In genomic region chr13:45931215-45931614, GRCm38 (mm10) we compare ENCODE assay signal across 25 mouse cellular contexts. TPM values are rescaled to one million over a fixed set of nuclear protein-coding genes. Genes with fewer than 3 reads are reported as not detected.
DNase-seq lines count a peak whose midpoint lies in the region; ATAC-seq and TF ChIP-seq lines count a peak whose summit lies in the region.
"Had no signal": no experiment of that assay in that cellular context is flagged by ENCODE, and none has a peak within 500 bp of the region (broad histone marks: within the 10 kb centered on the region; RNA-seq: fewer than 3 reads in every experiment).

No protein-coding gene starts in this region.

- POLR2A ChIA-PET in Patski (lab: Charles Lee) = interaction anchor here (1.1 kb wide), 1 partner anchor 19 kb away, joined by 5 read pairs; no protein-coding TSS in a partner anchor

- CTCF ChIA-PET in Patski (lab: Charles Lee) = interaction anchor here (0.8 to 0.9 kb wide), 2 partner anchors 19 to 46 kb away, joined by 3 to 4 read pairs; no protein-coding TSS in a partner anchor

- peak; percentile 62 for ATAC-seq in Patski
- ATAC-seq: forebrain, postnatal 0 days; hindbrain, postnatal 0 days; intestine, embryonic 16.5 days; lung, postnatal 0 days had no signal

- H3K27me3 ChIP-seq in Patski = no peaks in the 10 kb centered on the region
- H3K27me3 ChIP-seq: embryonic facial prominence, embryonic 12.5 days; heart, embryonic 15.5 days; limb, embryonic 15.5 days; liver, embryonic 13.5 days; megakaryocyte, embryonic 14.5 days; midbrain, embryonic 12.5 days; neural tube, embryonic 12.5 days had no signal

- no peak for TF ChIP-seq CTCF in Patski (IDR thresholded peaks at IDR 0.05)

- DNase-seq in adrenal gland, postnatal 10 days = peak; percentile 28
- DNase-seq in adrenal gland, postnatal 4 days (ENCODE audit: low spot score in 2 of 2) = no peak
- peak; percentile 86 for DNase-seq in 3T3-L1 (ENCODE audit: low read depth, low spot score)
- no peak for DNase-seq in Patski (ENCODE audit: low read depth, low spot score)
- peak; percentile 25 for DNase-seq in induced T-regulatory cell, adult 2 months (ENCODE audit: low read depth)
- no peak for DNase-seq in gastrocnemius, postnatal 10 days
- DNase-seq in right cerebral cortex, adult 2 months (ENCODE audit: low spot score in 2 of 2) = no peak
- DNase-seq: cerebellum, adult 11-12 months; cerebellum, adult 9-11 months; embryo, embryonic 11 days; forebrain, postnatal 0 days; gastrocnemius, postnatal 14 days; heart, adult 11 months; liver, embryonic 13.5 days; lung, adult 18-20 months; lung, postnatal 4 days had no signal

- in situ Hi-C loops in Patski (cut with MboI; ENCODE audit: low pct_unique_long_range_greater_than_20kb) = no loop called here

RNA-seq across cellular contexts. Expression of gene Atxn1, which starts 33.6 kb away (rescaled TPM):
- total RNA-seq in adrenal gland, postnatal 10 days (2021) = 10 to 100 TPM; 25.2 to 41.2 TPM
- total RNA-seq in adrenal gland, postnatal 4 days (2021) = 10 to 100 TPM; 47.6 to 49.1 TPM
- 8.3 TPM for polyA plus RNA-seq in Patski (2021)
- total RNA-seq in gastrocnemius, postnatal 10 days (2021) = 10 to 100 TPM; 27.7 to 33.5 TPM

Comparison
In these comparisons a context has a peak if more than half of its experiments do, and no peak if none do; other contexts are left out.
1. DNase-seq: peak in adrenal gland, postnatal 10 days (single experiment), 3T3-L1 (single experiment) and induced T-regulatory cell, adult 2 months (single experiment); none in adrenal gland, postnatal 4 days (0 of 2), Patski (single experiment), gastrocnemius, postnatal 10 days (single experiment) and right cerebral cortex, adult 2 months (0 of 2).